Mouse (Mus musculus) effector memory CD4-positive, alpha-beta T cell, adult 7 months (primary cell): ENCODE data around the gene Ms4a6b. TPM values are rescaled to one million over a fixed set of nuclear protein-coding genes. Genes with fewer than 3 reads are reported as not detected.

Experiments used
- polyA plus RNA-seq: library from polyadenylated mRNA; unstranded; fragments of 100-300 nt; shearing (Covaris generic); gene quantifications from one replicate; pipeline ENCODE4 v1.2.1, GENCODE M21; 2017

Gene Ms4a6b
- 633 TPM for polyA plus RNA-seq

DNA sequence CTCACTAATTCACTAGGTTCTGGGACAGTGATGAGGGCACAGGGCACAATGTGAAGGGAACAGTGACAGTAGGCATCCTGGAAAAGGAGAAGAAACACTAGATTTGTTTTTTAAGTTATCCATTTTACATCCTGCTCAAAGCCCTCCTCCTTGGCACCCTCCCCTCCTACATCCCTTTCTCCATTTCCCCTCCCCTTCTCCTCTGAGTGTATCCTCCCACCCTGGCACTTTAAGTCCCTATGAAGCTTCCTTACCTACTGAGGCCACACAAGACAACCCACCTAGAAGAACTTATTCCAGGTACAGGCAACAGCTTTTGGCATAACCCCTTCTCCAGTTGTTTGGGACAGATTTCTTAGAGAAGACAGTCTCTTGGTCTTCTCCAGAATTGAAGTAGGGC, at the start of gene Ms4a6b:
TSS of gene Ms4a6b (plus strand) at position 267 of the 400 bp plus-strand sequence.

DNA sequence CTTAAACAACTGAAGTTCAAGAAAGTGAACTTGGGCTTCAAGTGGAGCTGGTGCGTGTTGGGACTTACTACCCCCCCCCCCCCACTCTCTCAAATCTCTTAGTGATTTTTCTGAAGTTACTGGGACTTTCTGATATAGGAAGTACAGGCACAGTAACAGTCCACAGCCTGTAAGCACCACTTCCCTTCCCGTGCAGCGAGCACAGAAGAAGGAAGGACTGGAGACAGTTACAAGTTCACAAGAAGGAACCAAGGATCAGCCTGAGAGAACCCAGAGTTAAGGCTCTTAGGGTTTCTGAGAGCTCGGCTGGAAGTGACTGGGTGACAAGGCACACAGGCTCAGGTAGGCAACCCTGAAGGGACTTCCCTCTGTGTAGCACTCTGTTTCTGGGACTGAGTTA, 47.1 kb upstream of the Ms4a6b start, which contains the start of gene Ms4a6c:
TSS of gene Ms4a6c (plus strand) at position 152 of the 400 bp plus-strand sequence.

DNA sequence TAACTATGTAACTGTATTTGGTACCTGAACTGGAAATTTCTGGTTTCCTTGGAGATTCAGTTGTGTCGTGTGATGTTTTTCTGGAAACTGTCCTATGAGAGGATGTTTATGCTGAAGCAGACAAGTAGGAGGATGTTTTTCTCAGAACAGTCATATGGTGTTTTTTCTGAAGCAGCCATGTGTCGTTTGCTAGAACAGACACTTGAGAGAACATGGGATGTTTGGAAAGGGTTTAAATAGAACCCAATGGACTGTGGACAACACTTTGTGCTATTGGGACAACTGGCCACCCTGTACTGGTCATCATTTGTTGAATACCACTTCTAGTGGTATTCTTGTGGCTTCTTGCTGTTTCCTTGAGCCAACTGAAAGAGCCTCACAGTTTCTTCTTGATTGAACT, 30.6 kb upstream of the Ms4a6b start, which contains the start of gene Gm8369:
TSS of gene Gm8369 (plus strand) at position 193 of the 400 bp plus-strand sequence.

DNA sequence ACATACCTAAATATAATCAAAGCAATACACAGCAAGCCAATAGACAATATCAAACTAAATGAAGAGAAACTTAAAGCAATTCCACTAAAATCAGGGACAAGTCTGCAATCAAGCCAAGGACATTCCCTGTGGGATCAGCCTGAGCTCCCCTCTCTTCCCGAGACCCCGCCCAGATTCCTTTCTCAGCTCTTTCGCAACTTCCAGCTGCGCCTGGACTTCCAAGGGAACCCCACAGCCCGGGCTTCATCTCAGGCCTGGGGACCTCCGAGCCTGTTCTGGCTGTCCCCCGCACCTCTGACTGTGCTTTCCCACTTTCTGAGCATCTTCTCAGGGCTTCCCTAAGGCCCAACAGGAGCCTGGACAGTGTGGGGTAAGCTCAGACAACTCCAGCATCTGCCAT, 20.3 kb downstream of the Ms4a6b start, which contains the start of gene Ms4a4d:
TSS of gene Ms4a4d (plus strand) at position 209 of the 400 bp plus-strand sequence.

Other genes starting within 250 kb of the Ms4a6b start
- gene Ms4a5, start 232.6 kb upstream of the Ms4a6b start, polyA plus RNA-seq: not detected
- not detected for gene Ms4a14, start 202.1 kb upstream of the Ms4a6b start, polyA plus RNA-seq
- gene Ms4a7, start 180.4 kb upstream of the Ms4a6b start, polyA plus RNA-seq: not detected
- gene Ms4a4a, start 141.0 kb upstream of the Ms4a6b start, polyA plus RNA-seq: 6.5 TPM
- 178 TPM for gene Ms4a4c, start 111.7 kb upstream of the Ms4a6b start, polyA plus RNA-seq
- 2,892 TPM for gene Ms4a4b, start 73.0 kb upstream of the Ms4a6b start, polyA plus RNA-seq
- gene Ms4a6c, start 47.1 kb upstream of the Ms4a6b start, polyA plus RNA-seq: 7.2 TPM
- gene Gm8369, start 30.6 kb upstream of the Ms4a6b start, polyA plus RNA-seq: 506 TPM
- gene Ms4a4d, start 20.3 kb downstream of the Ms4a6b start, polyA plus RNA-seq: 0.67 TPM
- 24.3 TPM for gene Ms4a6d, start 88.3 kb downstream of the Ms4a6b start, polyA plus RNA-seq
- not detected for gene Ms4a2, start 107.2 kb downstream of the Ms4a6b start, polyA plus RNA-seq
- gene Ms4a3, start 124.3 kb downstream of the Ms4a6b start, polyA plus RNA-seq: not detected
- gene Oosp2, start 144.0 kb downstream of the Ms4a6b start, polyA plus RNA-seq: not detected
- not detected for gene Oosp1, start 174.6 kb downstream of the Ms4a6b start, polyA plus RNA-seq
- gene Oosp3, start 180.5 kb downstream of the Ms4a6b start, polyA plus RNA-seq: 0.66 TPM
- not detected for gene Gif, start 231.0 kb downstream of the Ms4a6b start, polyA plus RNA-seq